Mouse (Mus musculus) lung, adult 2 months (tissue): ENCODE measurements around the gene Cdh22.

Experiments used
- CTCF ChIP-seq: fragments of 200-500 bp; IDR thresholded peaks from 2 replicates; pipeline ENCODE4 v1.5.1; 2011; ENCODE audit warnings: mild to moderate bottlenecking, low read length, control low read depth; ENCODE audit not compliant: insufficient read depth
- POLR2A ChIP-seq: fragments of 200-500 bp; IDR thresholded peaks from 2 replicates; pipeline ENCODE4 v1.6.1; 2011; ENCODE audit warnings: low read depth, mild to moderate bottlenecking, control low read depth, low read length, borderline replicate concordance; ENCODE audit errors: extremely low read depth

GRCm38 (mm10) chr2:165160466-165160865, 74.2 kb downstream of the Cdh22 start:
- TF ChIP-seq CTCF (no peak), POLR2A (no peak)
